Mouse (Mus musculus): ENCODE results near the gene Atf7.

The Atf7 gene

DNA sequence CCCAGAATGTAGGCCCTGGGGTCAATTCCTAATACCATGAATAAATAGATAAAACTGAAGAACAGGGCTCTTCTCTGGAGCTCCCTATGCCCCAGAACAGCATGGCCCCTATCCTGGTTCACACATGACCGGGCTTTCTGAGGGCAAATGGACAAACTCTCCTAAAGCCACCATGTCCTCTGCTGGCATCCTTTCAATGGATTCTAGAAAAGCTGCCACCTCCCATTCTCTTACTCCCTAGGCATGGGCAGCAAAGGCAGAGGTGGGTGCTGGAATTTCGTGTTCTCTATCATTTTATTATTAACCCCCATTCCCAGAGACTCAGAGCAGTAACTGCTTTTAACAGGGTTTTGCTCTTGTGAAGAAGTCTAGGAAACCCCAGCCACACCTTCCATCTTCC, 110.0 kb downstream of the Atf7 start:
- DNase-seq, result no peak

DNA sequence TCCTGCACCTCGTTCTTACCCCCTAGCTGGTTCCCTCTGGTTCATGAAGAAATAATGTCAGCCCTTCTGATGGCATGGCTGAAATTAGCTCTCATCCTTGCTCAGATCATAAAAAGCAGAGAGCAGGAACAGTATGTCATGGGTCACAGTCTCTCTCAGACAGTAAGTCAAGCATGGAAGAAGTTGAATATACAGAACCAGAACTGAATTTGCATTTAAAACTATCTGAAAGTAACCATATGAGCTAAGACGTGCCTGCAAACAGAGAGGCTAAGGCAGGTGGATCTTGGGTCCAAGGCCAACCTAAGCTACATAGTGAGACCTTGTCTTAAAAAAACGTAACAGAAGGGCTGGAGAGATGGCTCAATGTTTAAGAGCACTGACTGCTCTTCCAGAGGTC, 112.3 kb downstream of the Atf7 start:
- DNase-seq, result no peak

- DNase-seq, result no peak
Observed at GRCm38 (mm10) chr15:102512471-102512870, 112.8 kb downstream of the Atf7 start.

DNA sequence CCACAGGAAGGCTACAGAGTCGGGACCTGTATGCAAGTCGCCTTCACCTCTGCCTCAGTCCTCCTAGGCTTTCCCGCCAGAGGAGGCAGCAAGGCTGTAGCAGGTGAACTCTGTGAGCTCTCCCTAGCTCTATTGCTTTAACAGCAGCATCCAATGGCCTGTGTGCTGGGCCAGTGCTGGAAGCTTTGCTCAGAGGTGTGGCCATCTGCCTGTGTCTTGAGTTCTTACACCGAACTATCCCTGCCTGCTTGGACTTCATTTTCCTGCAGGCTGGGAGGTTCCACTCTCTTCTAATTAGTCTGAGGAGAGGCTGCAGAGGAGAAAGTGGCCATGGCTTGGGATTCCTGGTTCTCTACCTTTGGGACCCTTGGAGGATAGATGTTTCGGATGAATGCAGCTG, 113.3 kb downstream of the Atf7 start:
- DNase-seq, result no peak

DNA sequence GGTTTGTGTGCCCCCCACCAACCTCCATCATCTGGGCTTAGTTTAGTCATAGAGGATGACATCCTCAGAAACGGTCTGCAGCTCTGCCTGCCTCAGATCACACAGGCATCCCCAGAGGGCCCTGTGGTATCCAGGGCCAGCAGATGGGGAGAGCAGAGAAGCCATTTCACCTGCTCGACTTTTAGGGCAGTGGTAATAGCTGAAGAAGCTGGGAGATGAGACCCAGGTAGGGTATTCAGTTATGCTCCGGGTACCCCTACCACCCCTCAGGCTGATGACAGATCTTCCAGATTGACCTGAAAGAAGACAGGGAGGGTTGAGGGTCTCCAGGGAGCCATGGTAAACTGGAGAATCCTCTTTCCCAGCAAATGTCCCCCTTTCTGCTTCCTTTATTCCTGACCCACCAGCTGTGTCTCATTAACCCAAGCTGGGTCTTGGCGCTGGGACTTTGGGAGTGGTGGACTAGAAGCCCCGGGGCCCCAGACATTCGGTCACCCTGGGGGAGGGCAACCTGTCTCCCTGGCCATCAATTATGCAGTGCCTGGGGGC, 113.9 kb downstream of the Atf7 start:
- DNase-seq, result no peak

GRCm38 (mm10) chr15:102510590-102511284, 114.5 kb downstream of the Atf7 start:
- peak; percentile 88 for DNase-seq

DNA sequence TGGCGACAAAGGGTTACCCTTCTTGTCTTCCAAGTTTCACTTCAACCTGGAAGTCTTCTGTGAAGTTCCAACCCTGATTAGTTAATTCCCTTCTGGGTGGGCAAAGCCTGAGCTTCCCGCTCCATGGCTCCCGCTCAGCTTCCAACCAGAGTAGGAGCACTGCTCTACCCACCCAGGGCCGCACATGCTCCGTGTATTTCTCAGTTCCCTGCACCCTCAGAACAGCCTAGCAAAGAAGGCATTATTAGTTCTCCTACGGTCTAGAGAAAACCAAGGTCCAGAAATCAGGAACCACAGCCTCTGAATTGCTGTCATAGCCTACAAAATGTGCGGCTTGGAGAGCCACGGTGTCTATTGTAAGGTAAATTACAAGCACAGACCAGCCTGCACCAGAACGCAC, 115.2 kb downstream of the Atf7 start:
- no peak for DNase-seq

- no peak for DNase-seq
Observed at GRCm38 (mm10) chr15:102508336-102508735, 116.9 kb downstream of the Atf7 start.

DNA sequence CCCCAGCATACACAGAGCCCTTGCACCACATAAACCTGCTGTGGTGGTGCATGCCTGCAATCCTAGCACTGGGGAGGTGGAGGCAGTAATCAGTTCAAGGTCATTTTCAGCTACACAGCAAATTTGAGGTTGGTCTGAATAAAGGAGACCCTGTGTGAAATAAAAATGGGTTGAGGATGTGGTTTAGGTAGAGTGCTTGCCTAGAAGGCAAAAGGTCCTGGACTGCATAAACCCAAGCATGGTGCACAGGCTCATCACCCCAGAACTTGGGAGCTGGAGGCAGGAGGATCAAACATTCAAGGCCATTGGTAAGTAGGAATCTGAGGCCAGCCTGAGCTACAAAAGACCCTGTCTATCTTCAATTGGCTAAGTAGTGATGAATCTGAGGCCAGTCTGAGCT, 117.7 kb downstream of the Atf7 start:
- DNase-seq, result no peak

DNA sequence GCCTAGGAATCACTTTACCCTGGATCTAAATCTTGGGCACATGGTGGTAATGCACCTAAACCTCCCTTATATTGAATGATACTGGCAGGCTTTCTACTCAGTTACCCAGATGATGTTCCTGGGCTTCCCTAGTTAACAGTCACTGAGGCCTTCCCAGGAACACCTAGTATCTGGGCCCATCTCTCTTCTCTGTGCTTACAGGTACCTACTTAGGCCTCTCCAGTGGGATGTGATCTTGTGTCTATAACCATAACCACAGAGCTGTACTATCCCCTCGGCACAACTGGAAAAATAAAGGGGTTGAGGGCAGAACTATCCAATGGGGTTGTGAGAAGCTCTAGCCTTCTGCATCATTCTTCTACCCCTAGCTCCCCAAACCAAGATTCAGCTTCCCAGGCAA, 118.4 kb downstream of the Atf7 start:
- DNase-seq, result no peak

DNA sequence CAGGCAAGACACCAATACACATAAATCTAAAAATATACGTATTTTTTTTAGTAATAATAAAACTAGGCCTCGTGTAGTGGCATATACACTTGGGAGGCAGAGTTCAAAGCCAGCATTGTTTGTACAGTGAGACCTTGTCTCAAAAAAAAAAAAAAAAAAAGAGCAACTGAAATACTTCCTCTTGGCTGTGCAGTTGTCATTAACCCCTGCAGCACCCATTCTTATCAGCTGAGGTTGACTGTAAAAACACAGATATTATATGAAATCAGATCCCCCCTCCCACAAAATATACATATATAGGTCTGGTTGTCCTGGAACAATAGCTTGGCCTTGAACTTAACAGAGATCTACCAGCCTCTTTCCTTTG, 118.8 kb downstream of the Atf7 start:
- no peak for DNase-seq

GRCm38 (mm10) chr15:102505770-102506463, 119.3 kb downstream of the Atf7 start:
- no peak for DNase-seq

DNA sequence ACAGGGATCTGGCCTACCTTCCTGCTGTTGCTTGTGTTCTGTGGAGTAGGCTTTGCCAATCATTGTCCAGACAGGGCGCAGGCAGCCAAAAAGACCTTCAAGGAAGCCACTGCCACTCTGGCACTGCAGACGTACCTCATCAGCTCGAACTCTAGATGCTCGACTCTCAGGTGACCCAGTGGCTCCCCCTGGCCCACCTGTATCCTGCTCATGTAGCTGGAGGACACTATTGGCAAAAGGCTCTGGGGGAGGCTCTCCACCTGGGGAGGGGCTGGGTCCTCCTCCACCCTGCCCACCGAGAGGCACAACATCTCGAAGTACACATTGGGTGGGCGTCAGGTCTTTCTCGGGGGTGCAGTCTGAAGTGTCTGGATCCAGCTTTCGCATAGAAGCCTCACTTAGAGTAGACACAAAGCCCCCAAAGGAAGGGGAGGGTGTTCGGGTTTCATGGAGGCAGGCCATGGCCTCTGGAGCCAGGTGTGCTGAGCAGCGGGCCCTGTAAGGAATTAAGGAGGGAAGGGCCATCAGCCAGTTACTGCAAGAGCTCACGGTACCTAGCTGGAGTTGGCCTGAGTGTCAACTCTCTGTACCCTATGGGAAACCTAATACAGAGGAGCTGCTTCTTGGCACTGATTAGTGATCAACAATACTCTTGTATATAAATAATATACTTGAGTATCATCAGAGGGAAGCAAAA, 120.0 kb downstream of the Atf7 start:
- DNase-seq, result no peak

GRCm38 (mm10) chr15:102503924-102504782, 121.1 kb downstream of the Atf7 start:
- DNase-seq, result no peak

- DNase-seq, result no peak
Observed at GRCm38 (mm10) chr15:102503447-102503846, 121.8 kb downstream of the Atf7 start, which contains the start of gene Gm10337. Gene Gm10337 (plus strand): TSS chr15:102503722.

GRCm38 (mm10) chr15:102502254-102502840, 122.9 kb downstream of the Atf7 start:
- DNase-seq, result no peak

- no peak for DNase-seq
Observed at GRCm38 (mm10) chr15:102501084-102501814, 124.0 kb downstream of the Atf7 start.

GRCm38 (mm10) chr15:102500479-102500878, 124.8 kb downstream of the Atf7 start:
- DNase-seq, result no peak

DNA sequence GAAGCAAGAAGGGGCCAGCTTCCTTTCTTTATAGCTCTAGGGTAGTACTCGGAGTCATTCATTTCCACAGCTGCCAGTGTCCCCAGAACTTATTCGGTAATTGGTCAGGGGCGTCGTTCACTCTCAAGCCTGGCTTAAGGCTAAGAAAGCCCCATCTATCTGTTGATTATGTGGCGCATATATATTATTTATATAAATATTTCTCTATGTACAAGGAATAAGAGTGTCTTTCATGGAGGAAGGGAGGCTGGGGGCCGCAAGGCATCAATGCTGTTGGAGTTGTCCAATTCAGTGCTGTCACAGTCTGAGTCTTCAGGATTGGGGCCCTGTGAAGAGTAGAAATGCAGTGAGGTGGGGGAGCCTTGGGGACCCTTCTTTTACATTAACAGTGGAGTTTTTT, 125.4 kb downstream of the Atf7 start:
- no peak for DNase-seq

- no peak for DNase-seq
Observed at GRCm38 (mm10) chr15:102499370-102499769, 125.9 kb downstream of the Atf7 start.

DNA sequence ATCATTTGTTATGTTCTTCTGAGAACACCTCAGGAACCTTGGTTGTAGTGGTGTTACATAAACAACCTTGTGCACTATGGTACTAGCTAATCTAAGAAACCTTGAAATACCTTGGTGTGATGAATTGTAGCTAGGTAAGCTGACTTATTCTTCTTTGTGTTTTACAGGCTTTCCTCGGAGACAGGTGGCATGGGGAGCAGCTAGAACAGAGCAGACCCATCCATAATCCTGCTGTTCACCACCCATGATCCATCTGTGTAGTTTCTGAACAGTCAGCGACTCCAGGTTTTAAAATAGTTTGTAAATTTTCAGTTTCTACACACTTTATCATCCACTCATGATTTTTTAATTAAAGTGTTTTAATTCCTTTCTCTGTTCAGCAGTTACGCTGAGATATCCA, 126.9 kb downstream of the Atf7 start:
- DNase-seq, result no peak

DNA sequence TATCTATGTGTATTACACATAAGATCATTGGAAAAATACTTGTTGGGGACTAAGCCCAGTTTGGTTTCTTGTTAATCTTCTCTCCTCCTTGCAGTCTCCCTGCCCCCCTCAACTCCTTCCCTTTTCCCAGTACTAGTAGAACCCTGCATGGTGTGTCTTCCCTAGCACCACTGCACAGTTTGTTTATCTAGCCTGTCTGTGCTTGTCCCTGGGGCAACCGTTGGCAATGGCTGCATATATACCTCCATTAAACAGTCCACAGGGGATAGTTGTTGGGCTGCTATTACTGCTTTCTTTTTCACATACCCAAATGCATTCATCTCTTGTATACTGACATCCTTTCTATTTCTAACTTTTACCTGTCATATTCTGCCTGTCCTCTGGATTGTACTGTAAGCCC, 137.6 kb downstream of the Atf7 start:
- DNase-seq, result no peak
